Mouse (Mus musculus): ENCODE measurements around the gene Dohh. TPM values are rescaled to one million over a fixed set of nuclear protein-coding genes. Genes with fewer than 3 reads are reported as not detected.
A peak's percentile ranks its signal among the peaks of the same experiment; 100 is the strongest.

Gene Dohh
- polyA plus RNA-seq, 1 experiment from 2014 or later, result 59.4 TPM

- peak overlapping the region; percentile 4; the same call in 1 of the 2 replicates for H3K4me2 ChIP-seq (replicated peaks; ENCODE audit: low read depth)
- H3K4me1 ChIP-seq (replicated peaks; ENCODE audit: control insufficient read depth, insufficient read depth, low read length), result peaks cover 29% of the 10 kb centered on the region
- H3K36me3 ChIP-seq (ENCODE audit: control insufficient read depth, insufficient read depth), result peaks cover 6% of the 10 kb centered on the region; the same call in 1 of the 2 replicates
- WGBS, result 70% methylated on average over 16 of the region's 16 CpGs
- no peaks in the 10 kb centered on the region for H3K27me3 ChIP-seq (replicated peaks; ENCODE audit: control insufficient read depth, insufficient read depth, low read length)
- TF ChIP-seq CTCF (IDR thresholded peaks at IDR 0.05; ENCODE audit: low read depth), result no peak
- ATAC-seq, result no peak
- peak overlapping the region; percentile 81 for H3K27ac ChIP-seq (ENCODE audit: low read depth, low read length)
- H3K4me3 ChIP-seq (ENCODE audit: low read depth, low read length), result no peak overlapping the region
- H3K9ac ChIP-seq (ENCODE audit: low read depth, low read length), result no peak overlapping the region
- H3K9me3 ChIP-seq (ENCODE audit: control insufficient read depth), result no peaks in the 10 kb centered on the region
These were observed 28.5 kb downstream of the Dohh start for GRCm38 (mm10) chr10:81412586-81413309.

GRCm38 (mm10) chr10:81413310-81414261, 29.4 kb downstream of the Dohh start:
- WGBS, result 29% methylated on average over 26 of the region's 26 CpGs
- H3K4me3 ChIP-seq (ENCODE audit: low read depth, low read length), result no peak overlapping the region
- ATAC-seq, result peak; percentile 16; the same call in 1 of the 2 replicates
- H3K9ac ChIP-seq (ENCODE audit: low read depth, low read length), result no peak overlapping the region
- no peaks in the 10 kb centered on the region for H3K9me3 ChIP-seq (ENCODE audit: control insufficient read depth)
- H3K4me2 ChIP-seq (replicated peaks; ENCODE audit: low read depth), result peak overlapping the region; percentile 48
- H3K4me1 ChIP-seq (replicated peaks; ENCODE audit: control insufficient read depth, insufficient read depth, low read length), result peaks cover 22% of the 10 kb centered on the region
- peak; percentile 36 for TF ChIP-seq CTCF (IDR thresholded peaks at IDR 0.05; ENCODE audit: low read depth)
- peak overlapping the region; percentile 51 for H3K27ac ChIP-seq (ENCODE audit: low read depth, low read length)
- no peaks in the 10 kb centered on the region for H3K36me3 ChIP-seq (ENCODE audit: control insufficient read depth, insufficient read depth)
- no peaks in the 10 kb centered on the region for H3K27me3 ChIP-seq (replicated peaks; ENCODE audit: control insufficient read depth, insufficient read depth, low read length)

- Histone ChIP-seq H3K36me3 (ENCODE audit: control insufficient read depth, insufficient read depth) (no peaks in the 10 kb centered on the region), H3K9me3 (ENCODE audit: control insufficient read depth) (no peaks in the 10 kb centered on the region), H3K27me3 (replicated peaks; ENCODE audit: control insufficient read depth, insufficient read depth, low read length) (no peaks in the 10 kb centered on the region), H3K4me2 (replicated peaks; ENCODE audit: low read depth) (no peak overlapping the region), H3K27ac (ENCODE audit: low read depth, low read length) (peak overlapping the region; percentile 7; the same call in 1 of the 2 replicates), H3K4me3 (ENCODE audit: low read depth, low read length) (no peak overlapping the region), H3K4me1 (replicated peaks; ENCODE audit: control insufficient read depth, insufficient read depth, low read length) (peaks cover 17% of the 10 kb centered on the region), H3K9ac (ENCODE audit: low read depth, low read length) (no peak overlapping the region)
- no peak; the same call in 1 of the 2 replicates for ATAC-seq
- TF ChIP-seq CTCF (IDR thresholded peaks at IDR 0.05; ENCODE audit: low read depth), result no peak
These were observed 30.5 kb downstream of the Dohh start for GRCm38 (mm10) chr10:81414682-81415081.

- Histone ChIP-seq H3K4me1 (replicated peaks; ENCODE audit: control insufficient read depth, insufficient read depth, low read length) (peaks cover 17% of the 10 kb centered on the region), H3K27me3 (replicated peaks; ENCODE audit: control insufficient read depth, insufficient read depth, low read length) (no peaks in the 10 kb centered on the region), H3K4me3 (ENCODE audit: low read depth, low read length) (no peak overlapping the region), H3K4me2 (replicated peaks; ENCODE audit: low read depth) (no peak overlapping the region), H3K9me3 (ENCODE audit: control insufficient read depth) (no peaks in the 10 kb centered on the region), H3K27ac (ENCODE audit: low read depth, low read length) (no peak overlapping the region), H3K9ac (ENCODE audit: low read depth, low read length) (no peak overlapping the region), H3K36me3 (ENCODE audit: control insufficient read depth, insufficient read depth) (peaks cover 3% of the 10 kb centered on the region; the same call in 1 of the 2 replicates)
- no peak for TF ChIP-seq CTCF (IDR thresholded peaks at IDR 0.05; ENCODE audit: low read depth)
- WGBS, result 76% methylated on average over 5 of the region's 5 CpGs
- ATAC-seq, result no peak
These were observed 30.9 kb downstream of the Dohh start for GRCm38 (mm10) chr10:81415146-81415545.

- Histone ChIP-seq H3K27me3 (replicated peaks; ENCODE audit: control insufficient read depth, insufficient read depth, low read length) (no peaks in the 10 kb centered on the region), H3K9ac (ENCODE audit: low read depth, low read length) (no peak overlapping the region), H3K4me1 (replicated peaks; ENCODE audit: control insufficient read depth, insufficient read depth, low read length) (peaks cover 15% of the 10 kb centered on the region), H3K9me3 (ENCODE audit: control insufficient read depth) (no peaks in the 10 kb centered on the region), H3K36me3 (ENCODE audit: control insufficient read depth, insufficient read depth) (peaks cover 7% of the 10 kb centered on the region; the same call in 1 of the 2 replicates), H3K4me3 (ENCODE audit: low read depth, low read length) (no peak overlapping the region), H3K4me2 (replicated peaks; ENCODE audit: low read depth) (no peak overlapping the region), H3K27ac (ENCODE audit: low read depth, low read length) (no peak overlapping the region)
- ATAC-seq, result no peak
- WGBS, result 71% methylated on average over 17 of the region's 17 CpGs
- TF ChIP-seq CTCF (IDR thresholded peaks at IDR 0.05; ENCODE audit: low read depth), result no peak
These were observed 31.5 kb downstream of the Dohh start for GRCm38 (mm10) chr10:81415549-81416310.

Data from intestine, postnatal 0 days (tissue).